Mouse (Mus musculus) testis, adult 2 months (tissue): ENCODE measurements around the gene Mdh1. TPM values are rescaled to one million over a fixed set of nuclear protein-coding genes. Genes with fewer than 3 reads are reported as not detected.

Experiments used
- polyA plus RNA-seq: library from polyadenylated mRNA; depleted of rRNA; stranded (reverse); fragments of >200 nt; gene quantifications from 2 replicates; pipeline ENCODE4 v1.2.3, GENCODE M21; 2012; rRNA removed

Gene Mdh1
- polyA plus RNA-seq, 1 experiment, result 24.0 TPM

Other genes starting within 250 kb of the Mdh1 start
- 6.8 and 9.5 TPM in 2 replicates for gene Ugp2, start 201.2 kb downstream of the Mdh1 start, polyA plus RNA-seq
- 29.0 and 34.0 TPM in 2 replicates for gene Wdpcp, start 132 bp downstream of the Mdh1 start, polyA plus RNA-seq